Mouse (Mus musculus) adrenal gland, adult 2 months (tissue): ENCODE data around the gene Mthfr. TPM values are rescaled to one million over a fixed set of nuclear protein-coding genes. Genes with fewer than 3 reads are reported as not detected.
A peak's percentile ranks its signal among the peaks of the same experiment; 100 is the strongest.
"Not testable (repeated sequence)": the region's sequence is repeated elsewhere in the genome, so short reads cannot be mapped to it uniquely, and the experiment has no call there.

ENCODE experiments used
- DNase-seq: peaks from one replicate; pipeline ENCODE4 v3.0.0; 2021
- polyA plus RNA-seq: library from polyadenylated mRNA; depleted of rRNA; stranded (reverse); fragments of >200 nt; gene quantifications from 2 replicates; pipeline ENCODE4 v1.2.3, GENCODE M21; 2012
- total RNA-seq, 2 experiments: library from RNA; stranded (reverse); gene quantifications; 2 replicates each; pipeline ENCODE4 v1.2.3; 2021

Mthfr gene
- total and polyA plus RNA-seq, 3 experiments = 29.2 to 39.3 (median 30.2) TPM

GRCm38 (mm10) chr4:148040029-148040830 lies 1.4 kb downstream of the Mthfr start:
- DNase-seq = peak; percentile 59

DNA sequence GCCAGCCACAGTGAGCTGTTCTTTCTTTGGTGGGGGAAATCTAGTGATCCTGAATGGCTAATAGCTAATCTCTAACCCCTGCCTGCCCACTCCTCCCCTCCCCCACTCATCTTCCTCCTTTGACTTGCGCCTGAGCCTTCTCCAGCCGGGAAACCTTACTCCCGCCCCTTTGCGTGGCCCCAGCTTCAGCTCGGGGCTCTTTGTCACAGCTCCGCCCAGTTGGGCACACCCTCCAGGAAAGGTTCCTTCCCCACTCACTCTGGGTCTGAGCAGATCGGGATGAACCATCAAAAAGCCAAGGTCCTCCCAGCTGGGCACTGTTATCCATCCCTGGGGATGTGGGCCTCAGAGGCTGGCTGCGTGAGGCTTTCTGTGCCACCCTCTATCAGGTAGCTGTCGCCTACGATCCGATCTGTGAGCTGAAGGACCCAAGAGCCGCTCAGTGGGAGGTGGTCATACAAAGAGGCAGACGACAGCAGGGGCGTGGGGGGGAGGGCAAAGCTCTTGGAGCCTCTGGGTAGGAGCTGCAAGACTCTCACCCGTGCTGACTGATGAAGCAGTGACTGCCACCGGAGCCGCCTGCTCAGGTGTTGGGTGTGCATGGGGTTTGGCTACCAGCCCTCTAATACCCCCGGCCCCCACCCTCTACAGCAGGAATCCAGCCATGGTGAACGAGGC lies 2.2 kb downstream of the Mthfr start:
- peak; percentile 91 for DNase-seq

GRCm38 (mm10) chr4:148041611-148042191 lies 2.8 kb downstream of the Mthfr start:
- peak; percentile 68 for DNase-seq

GRCm38 (mm10) chr4:148043327-148043726 lies 4.5 kb downstream of the Mthfr start:
- not testable (repeated sequence) for DNase-seq

DNA sequence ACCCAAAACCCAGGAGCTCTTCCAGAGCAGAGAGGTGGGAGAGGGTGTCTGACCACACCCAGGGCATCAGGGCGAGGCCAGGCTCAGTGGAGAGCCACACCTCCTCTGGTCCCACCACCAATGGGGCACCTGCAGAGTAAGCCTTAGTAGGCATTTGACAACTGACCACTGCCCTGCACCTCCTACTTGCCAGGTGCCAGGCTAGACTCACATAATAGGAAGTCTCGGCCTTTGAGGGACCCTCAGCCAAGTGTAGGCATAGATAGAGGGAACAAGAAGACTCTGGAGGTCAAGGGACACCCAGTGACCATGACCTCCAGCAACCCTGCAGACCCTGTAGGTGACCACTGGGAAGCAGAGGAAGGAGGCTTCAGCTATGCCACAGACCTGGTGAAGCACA lies 5.2 kb downstream of the Mthfr start:
- no peak for DNase-seq

GRCm38 (mm10) chr4:148046450-148047031 lies 7.7 kb downstream of the Mthfr start:
- no peak for DNase-seq

GRCm38 (mm10) chr4:148050396-148050914 lies 11.6 kb downstream of the Mthfr start:
- not testable (repeated sequence) for DNase-seq

DNA sequence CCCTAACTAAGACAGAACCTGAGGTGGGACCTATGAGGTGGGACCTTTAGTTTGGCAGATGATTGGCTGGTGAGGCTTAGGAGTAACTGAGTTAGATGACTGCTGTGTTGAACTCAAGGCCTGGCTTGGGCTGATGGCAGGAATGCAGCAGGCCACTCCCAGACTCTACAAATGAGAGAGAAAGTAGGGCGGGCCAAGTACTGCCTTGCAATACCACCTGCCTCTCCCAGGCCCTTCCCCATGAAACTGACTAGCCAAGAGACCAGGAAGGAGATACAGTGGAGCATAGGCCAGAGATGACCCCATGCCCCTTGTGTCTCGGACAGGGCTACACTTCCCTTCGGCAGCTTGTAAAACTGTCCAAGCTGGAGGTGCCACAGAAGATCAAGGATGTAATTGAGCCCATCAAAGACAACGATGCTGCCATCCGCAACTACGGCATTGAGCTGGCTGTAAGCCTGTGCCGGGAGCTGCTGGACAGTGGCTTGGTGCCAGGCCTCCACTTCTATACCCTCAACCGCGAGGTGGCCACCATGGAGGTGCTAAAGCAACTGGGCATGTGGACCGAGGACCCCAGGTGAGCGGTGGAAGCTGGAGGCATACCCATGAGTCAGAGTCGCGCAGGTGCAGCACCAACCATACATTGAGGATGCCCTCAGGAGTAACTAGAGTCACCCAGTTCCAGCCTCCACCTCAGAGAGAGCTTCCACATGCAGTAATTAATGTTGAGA lies 12.3 kb downstream of the Mthfr start:
- no peak for DNase-seq

GRCm38 (mm10) chr4:148051886-148052285 lies 13.0 kb downstream of the Mthfr start:
- no peak for DNase-seq

GRCm38 (mm10) chr4:148052976-148053375 lies 14.1 kb downstream of the Mthfr start:
- no peak for DNase-seq

GRCm38 (mm10) chr4:148053417-148053920 lies 14.6 kb downstream of the Mthfr start:
- DNase-seq = no peak

DNA sequence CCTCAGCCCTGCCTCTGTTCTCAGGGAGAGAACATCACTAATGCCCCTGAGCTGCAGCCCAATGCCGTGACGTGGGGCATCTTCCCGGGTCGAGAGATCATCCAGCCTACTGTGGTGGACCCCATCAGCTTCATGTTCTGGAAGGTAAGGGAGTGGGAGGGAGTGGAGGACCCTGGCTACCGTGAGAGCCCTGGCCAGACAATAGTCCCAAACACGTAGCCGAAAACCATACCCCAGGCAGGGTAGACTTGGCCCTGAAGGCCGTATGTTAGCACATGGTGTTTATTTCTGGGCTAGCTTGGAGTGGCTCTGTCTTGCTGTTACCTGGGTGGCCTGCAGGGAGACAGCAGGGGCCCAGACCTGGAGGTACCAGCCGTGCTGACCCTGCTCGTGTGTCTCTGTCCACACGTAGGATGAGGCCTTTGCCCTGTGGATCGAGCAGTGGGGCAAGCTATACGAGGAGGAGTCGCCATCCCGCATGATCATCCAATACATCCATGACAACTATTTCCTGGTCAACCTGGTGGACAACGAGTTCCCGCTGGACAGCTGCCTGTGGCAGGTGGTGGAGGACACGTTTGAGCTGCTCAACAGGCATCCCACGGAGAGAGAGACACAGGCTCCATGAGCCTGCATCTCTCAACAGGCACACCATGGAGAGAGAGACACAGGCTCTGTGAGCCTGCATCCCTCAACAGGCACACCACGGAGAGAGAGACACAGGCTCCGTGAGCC lies 16.3 kb downstream of the Mthfr start:
- DNase-seq = no peak

DNA sequence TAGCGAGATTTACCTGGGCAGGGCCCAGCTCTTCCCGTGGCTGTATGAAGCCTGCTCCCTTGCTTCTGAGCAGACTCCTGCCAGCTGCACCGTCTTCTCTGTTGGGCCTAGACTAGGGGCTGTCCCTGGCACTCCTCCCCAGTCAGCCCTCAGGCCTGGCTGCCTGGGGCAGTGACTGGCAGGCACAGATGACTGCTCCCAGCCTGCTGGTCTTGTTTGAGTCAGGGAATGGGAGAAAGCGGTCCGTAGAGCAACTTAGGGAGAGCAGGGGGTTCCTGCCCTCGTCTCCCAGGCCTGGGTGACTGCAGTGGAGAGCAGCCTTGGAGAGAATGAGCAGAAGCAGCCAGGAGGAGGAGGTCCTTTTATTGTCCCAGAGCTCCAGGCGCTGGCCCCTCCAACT lies 17.4 kb downstream of the Mthfr start:
- no peak for DNase-seq

- peak; percentile 57 for DNase-seq
Observed at GRCm38 (mm10) chr4:148056801-148057200, 17.9 kb downstream of the Mthfr start.

DNA sequence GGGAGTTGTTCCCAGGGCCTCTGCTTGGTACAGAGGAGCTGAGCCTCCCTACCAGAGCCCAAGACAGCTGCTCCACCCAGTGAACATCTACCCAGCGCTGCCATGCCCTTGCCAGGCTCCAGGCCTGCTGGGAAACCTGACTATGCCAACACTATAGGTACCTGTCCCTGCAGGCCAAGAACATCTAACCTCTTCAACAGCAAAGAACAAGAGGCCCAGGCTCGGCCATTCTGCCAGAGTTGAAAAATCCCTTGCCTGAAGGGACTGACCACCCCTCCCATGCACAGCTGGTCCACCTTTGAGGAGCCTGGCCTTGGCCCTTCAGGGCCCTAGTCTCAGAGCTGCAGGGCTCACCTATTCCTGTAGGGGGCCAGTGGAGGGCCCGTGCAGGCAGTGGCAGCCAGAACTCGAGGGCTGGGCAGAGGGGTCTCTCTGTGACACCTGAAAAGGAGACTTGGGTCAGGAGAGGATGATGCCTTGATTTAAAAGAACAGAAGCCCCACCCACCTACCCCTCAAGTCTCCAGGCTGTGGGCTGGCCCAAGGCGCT lies 18.9 kb downstream of the Mthfr start:
- no peak for DNase-seq

DNA sequence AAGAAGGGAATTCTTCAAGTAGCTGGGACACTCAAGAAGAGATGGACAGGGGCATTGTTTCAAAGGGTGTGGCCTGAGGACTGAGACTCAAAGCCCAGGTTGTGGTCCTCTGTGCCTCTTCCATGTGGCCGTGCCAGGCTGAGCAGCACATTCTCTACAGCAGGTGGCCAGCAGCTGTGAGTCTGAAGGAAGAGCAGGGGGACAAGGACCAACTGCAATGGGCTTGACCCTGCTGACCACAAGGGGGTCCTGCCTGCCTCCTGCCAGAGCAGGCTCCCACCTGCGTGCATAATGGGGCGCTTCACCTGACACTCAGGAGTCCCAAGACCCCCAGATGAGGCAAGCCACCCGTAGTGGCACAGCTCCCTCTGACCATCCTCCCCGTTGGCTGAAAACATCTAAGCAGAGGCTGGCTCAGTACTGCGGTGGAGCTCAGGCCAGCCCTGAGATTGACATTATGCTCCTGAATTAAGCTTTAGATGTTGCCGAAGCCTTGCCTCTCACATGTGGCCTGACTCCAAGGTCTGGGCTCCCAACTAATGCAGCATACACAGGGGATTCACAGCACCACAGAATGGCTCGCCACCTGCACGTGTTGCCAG lies 19.4 kb downstream of the Mthfr start:
- DNase-seq = no peak

GRCm38 (mm10) chr4:148058993-148059392 lies 20.1 kb downstream of the Mthfr start:
- DNase-seq = no peak

DNA sequence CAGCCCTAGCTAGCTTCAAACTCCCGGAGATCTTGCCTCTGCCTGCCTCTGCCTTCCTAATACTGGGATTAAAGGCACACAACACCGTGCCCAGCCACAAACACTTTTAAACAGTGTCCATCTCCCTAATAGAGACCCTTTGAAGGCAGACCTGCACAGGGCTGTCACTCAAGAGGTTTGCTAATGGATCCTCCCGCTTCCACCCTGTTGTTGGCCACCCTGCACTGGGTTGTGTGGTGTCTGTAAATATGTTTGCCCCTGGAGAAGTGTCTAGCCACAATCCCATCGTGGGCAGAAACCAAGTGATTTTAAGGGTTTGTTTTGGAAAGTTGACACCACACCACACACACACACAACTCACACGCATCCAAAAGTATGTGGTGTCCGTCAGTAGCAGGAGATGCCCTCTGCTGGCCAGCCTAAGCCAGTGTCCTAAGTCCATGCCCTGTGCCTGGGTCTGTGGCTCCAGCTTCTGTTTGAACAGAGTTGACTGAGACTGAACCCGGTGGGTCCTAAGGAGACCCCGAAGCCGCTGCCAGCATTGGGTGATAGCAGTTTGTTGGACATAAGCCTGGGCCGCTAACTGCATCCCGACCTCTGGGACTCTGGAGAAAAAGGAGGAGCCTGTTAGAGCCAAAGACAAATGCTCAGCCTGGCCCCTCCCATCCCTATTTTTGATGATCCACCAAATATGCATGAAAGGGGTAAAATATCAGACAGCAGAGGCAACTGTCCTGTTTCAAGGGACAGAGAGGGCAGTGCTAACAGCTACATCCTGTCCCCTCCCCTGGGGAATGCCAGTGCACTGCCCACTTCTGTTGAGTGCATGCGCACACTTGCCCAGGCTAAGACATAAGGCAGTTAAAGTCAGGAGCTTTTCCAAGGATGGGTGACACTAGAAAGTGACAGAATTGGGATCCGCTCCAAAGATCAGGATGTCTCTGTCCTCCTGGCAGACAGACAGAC lies 21.5 kb downstream of the Mthfr start:
- peak; percentile 59 for DNase-seq

GRCm38 (mm10) chr4:148061086-148061480 lies 22.2 kb downstream of the Mthfr start:
- no peak for DNase-seq
